Mouse (Mus musculus) myocyte (in vitro differentiated cells): ENCODE data around the gene Frs3.

Experiments
- E2F4 ChIP-seq: IDR thresholded peaks from one replicate; pipeline ENCODE4 v1.6.1; 2011; ENCODE audit warnings: mild to moderate bottlenecking, control low read depth, moderate library complexity; ENCODE audit not compliant: insufficient read depth
- POLR2A ChIP-seq: IDR thresholded peaks from one replicate; pipeline ENCODE4 v1.6.1; 2011; ENCODE audit warnings: low read depth, mild to moderate bottlenecking, control low read depth, moderate library complexity; ENCODE audit not compliant: insufficient read length
- POLR2AphosphoS2 ChIP-seq: IDR thresholded peaks from one replicate; pipeline ENCODE4 v1.6.1; 2011; ENCODE audit warnings: low read depth, control low read depth; ENCODE audit not compliant: insufficient read length
- TCF12 ChIP-seq: IDR thresholded peaks from one replicate; pipeline ENCODE4 v1.6.1; 2011; ENCODE audit warnings: mild to moderate bottlenecking, control low read depth; ENCODE audit not compliant: poor library complexity, insufficient read depth, severe bottlenecking
- TCF3 ChIP-seq: IDR thresholded peaks from one replicate; pipeline ENCODE4 v1.6.1; 2011; ENCODE audit warnings: low read depth, control low read depth; ENCODE audit not compliant: insufficient read length
- USF1 ChIP-seq: IDR thresholded peaks from one replicate; pipeline ENCODE4 v1.6.1; 2011; ENCODE audit warnings: low read depth, mild to moderate bottlenecking, control low read depth, moderate library complexity

GRCm38 (mm10) chr17:47663009-47663713 lies 25.7 kb upstream of the Frs3 start:
- no peak for TF ChIP-seq TCF12
- no peak for TF ChIP-seq POLR2A
- no peak for TF ChIP-seq E2F4
- no peak for TF ChIP-seq TCF3
- no peak for TF ChIP-seq USF1
- TF ChIP-seq POLR2AphosphoS2, result no peak
